Mouse (Mus musculus) CH12.LX (cell line): ENCODE measurements around the gene Ulk1. TPM values are rescaled to one million over a fixed set of nuclear protein-coding genes. Genes with fewer than 3 reads are reported as not detected.
A peak's percentile ranks its signal among the peaks of the same experiment; 100 is the strongest.

Experiments used
- DNase-seq: peaks from one replicate; pipeline ENCODE4 v3.0.0-alpha.2; 2013; ENCODE audit errors: extremely low read depth
- H3K27ac ChIP-seq: 2 replicates; pipeline ENCODE4 v1.5.1; 2012; ENCODE audit warnings: low read depth, mild to moderate bottlenecking, control low read depth, moderate library complexity; ENCODE audit not compliant: insufficient read depth
- H3K27me3 ChIP-seq: replicated peaks from 2 replicates; pipeline ENCODE3; 2012; ENCODE audit warnings: inconsistent platforms
- H3K36me3 ChIP-seq, 2 experiments: replicated peaks in 1 of 2; 2 replicates each; pipeline versions ENCODE3 to v1.6.1; 2012; ENCODE audit warnings: inconsistent platforms in 1 of 2, low read length in 1 of 2, mild to moderate bottlenecking in 1 of 2, mixed read lengths in 1 of 2, moderate library complexity in 1 of 2; ENCODE audit not compliant: control insufficient read depth in 1 of 2, insufficient read depth in 1 of 2
- H3K4me1 ChIP-seq, 2 experiments: 2 replicates each; pipeline ENCODE4 v1.6.1; 2012; ENCODE audit warnings: inconsistent platforms in 1 of 2, moderate library complexity in 1 of 2; ENCODE audit not compliant: insufficient read depth in 2 of 2, control insufficient read depth in 1 of 2
- H3K4me2 ChIP-seq: 2 replicates; pipeline ENCODE4 v1.6.1; 2012; ENCODE audit warnings: low read depth, mild to moderate bottlenecking, control low read depth; ENCODE audit not compliant: poor library complexity, insufficient read depth, severe bottlenecking
- H3K4me3 ChIP-seq, 3 experiments: fragments of 150-350 bp in 1 of 3; sonication (generic) in 1 of 3; replicated peaks in 1 of 3; 2 replicates each; pipeline versions ENCODE3 to v1.5.1; 2011 to 2012; ENCODE audit warnings: low read depth in 2 of 3, low read length in 2 of 3, mild to moderate bottlenecking in 2 of 3, moderate library complexity in 2 of 3, control low read depth in 1 of 3, improper control_type of control experiment in 1 of 3, inconsistent platforms in 1 of 3, mixed read lengths in 1 of 3; ENCODE audit not compliant: poor library complexity in 1 of 3
- H3K79me2 ChIP-seq: replicated peaks from 2 replicates; pipeline ENCODE4 v1.6.1; 2012; ENCODE audit warnings: mild to moderate bottlenecking, moderate library complexity; ENCODE audit not compliant: control insufficient read depth, poor library complexity, insufficient read depth, severe bottlenecking; ENCODE audit errors: extremely low read depth
- H3K9ac ChIP-seq: 2 replicates; pipeline ENCODE4 v1.6.1; 2012; ENCODE audit warnings: low read depth, mild to moderate bottlenecking, control low read depth, moderate library complexity; ENCODE audit not compliant: insufficient read depth
- H3K9me3 ChIP-seq: replicated peaks from 2 replicates; pipeline ENCODE3; 2012; ENCODE audit warnings: low read length, inconsistent platforms, mixed read lengths
- BHLHE40 ChIP-seq: IDR thresholded peaks from 2 replicates; pipeline ENCODE4 v1.6.1; 2011; ENCODE audit warnings: mild to moderate bottlenecking, low read depth, low read length, improper control_type of control experiment
- CHD2 ChIP-seq: IDR thresholded peaks from 2 replicates; pipeline ENCODE4 v1.6.1; 2011; ENCODE audit warnings: low read length, improper control_type of control experiment
- CTCF ChIP-seq, 2 experiments: IDR thresholded peaks in 1 of 2; conservative IDR thresholded peaks in 1 of 2; 2 replicates each; pipeline ENCODE4 v1.5.1; 2011 to 2012; ENCODE audit warnings: low read depth in 2 of 2, low read length in 2 of 2, improper control_type of control experiment in 1 of 2, inconsistent platforms in 1 of 2, mild to moderate bottlenecking in 1 of 2, moderate library complexity in 1 of 2
- E2F4 ChIP-seq: IDR thresholded peaks from 2 replicates; pipeline ENCODE4 v1.6.1; 2011; ENCODE audit warnings: low read depth, low read length, improper control_type of control experiment; ENCODE audit not compliant: insufficient replicate concordance
- ETS1 ChIP-seq: conservative IDR thresholded peaks from 2 replicates; pipeline ENCODE4 v1.6.1; 2012; ENCODE audit warnings: low read depth, mild to moderate bottlenecking, inconsistent platforms, low read length, improper control_type of control experiment, moderate library complexity
- GABPA ChIP-seq: IDR thresholded peaks from 2 replicates; pipeline ENCODE4 v1.6.1; 2012; ENCODE audit warnings: low read depth, low read length, improper control_type of control experiment, inconsistent platforms; ENCODE audit not compliant: insufficient replicate concordance
- JUND ChIP-seq: conservative IDR thresholded peaks from 2 replicates; pipeline ENCODE4 v1.6.1; 2011; ENCODE audit warnings: low read depth, low read length, improper control_type of control experiment
- KAT2A ChIP-seq: IDR thresholded peaks from 2 replicates; pipeline ENCODE4 v1.6.1; 2012; ENCODE audit warnings: low read length, improper control_type of control experiment, inconsistent platforms; ENCODE audit not compliant: insufficient replicate concordance
- MAZ ChIP-seq: IDR thresholded peaks from 2 replicates; pipeline ENCODE4 v1.6.1; 2012; ENCODE audit warnings: low read depth, mild to moderate bottlenecking, inconsistent platforms, low read length, improper control_type of control experiment, moderate library complexity
- MEF2A ChIP-seq: IDR thresholded peaks from 2 replicates; pipeline ENCODE4 v1.6.1; 2014; ENCODE audit warnings: low read depth, mild to moderate bottlenecking, inconsistent platforms, low read length, improper control_type of control experiment, borderline replicate concordance
- MXI1 ChIP-seq: IDR thresholded peaks from 2 replicates; pipeline ENCODE4 v1.6.1; 2011; ENCODE audit warnings: mild to moderate bottlenecking, low read depth, low read length, improper control_type of control experiment
- MYC ChIP-seq: IDR thresholded peaks from 2 replicates; pipeline ENCODE4 v1.6.1; 2011; ENCODE audit warnings: low read depth, mild to moderate bottlenecking, improper control_type of control experiment, low read length
- NELFE ChIP-seq: IDR thresholded peaks from 2 replicates; pipeline ENCODE4 v1.6.1; 2011; ENCODE audit warnings: low read depth, low read length, improper control_type of control experiment
- NRF1 ChIP-seq: IDR thresholded peaks from 2 replicates; pipeline ENCODE4 v1.6.1; 2014; ENCODE audit warnings: low read depth, mild to moderate bottlenecking, inconsistent platforms, low read length, improper control_type of control experiment, moderate library complexity
- PAX5 ChIP-seq: IDR thresholded peaks from 2 replicates; pipeline ENCODE4 v1.6.1; 2012; ENCODE audit warnings: low read length, inconsistent platforms, mixed read lengths
- POLR2A ChIP-seq: IDR thresholded peaks from 2 replicates; pipeline ENCODE4 v1.6.1; 2011; ENCODE audit warnings: low read depth, mild to moderate bottlenecking, improper control_type of control experiment, low read length
- POLR2AphosphoS2 ChIP-seq: IDR thresholded peaks from 2 replicates; pipeline ENCODE4 v1.6.1; 2011; ENCODE audit warnings: low read depth, low read length, improper control_type of control experiment
- RAD21 ChIP-seq: IDR thresholded peaks from 2 replicates; pipeline ENCODE4 v1.6.1; 2011; ENCODE audit warnings: low read depth, mild to moderate bottlenecking, low read length, improper control_type of control experiment, moderate library complexity
- SIN3A ChIP-seq: IDR thresholded peaks from 2 replicates; pipeline ENCODE4 v1.6.1; 2012; ENCODE audit warnings: low read length, improper control_type of control experiment, inconsistent platforms
- SMC3 ChIP-seq: IDR thresholded peaks from 2 replicates; pipeline ENCODE4 v1.6.1; 2011; ENCODE audit warnings: low read depth, low read length, improper control_type of control experiment
- TCF12 ChIP-seq: IDR thresholded peaks from 2 replicates; pipeline ENCODE4 v1.6.1; 2014; ENCODE audit warnings: low read depth, mild to moderate bottlenecking, inconsistent platforms, low read length, improper control_type of control experiment
- UBTF ChIP-seq: IDR thresholded peaks from 2 replicates; pipeline ENCODE4 v1.6.1; 2012; ENCODE audit warnings: low read depth, mild to moderate bottlenecking, inconsistent platforms, low read length, improper control_type of control experiment, moderate library complexity
- USF1 ChIP-seq: IDR thresholded peaks from 2 replicates; pipeline ENCODE4 v1.6.1; 2014; ENCODE audit warnings: low read depth, mild to moderate bottlenecking, inconsistent platforms, low read length, improper control_type of control experiment
- USF2 ChIP-seq: conservative IDR thresholded peaks from 2 replicates; pipeline ENCODE4 v1.6.1; 2011; ENCODE audit warnings: low read depth, low read length, improper control_type of control experiment
- ZC3H11A ChIP-seq: IDR thresholded peaks from 2 replicates; pipeline ENCODE4 v1.6.1; 2012; ENCODE audit warnings: low read depth, mild to moderate bottlenecking, inconsistent platforms, low read length, improper control_type of control experiment
- ZMIZ1 ChIP-seq: IDR thresholded peaks from 2 replicates; pipeline ENCODE4 v1.6.1; 2012; ENCODE audit warnings: low read depth, mild to moderate bottlenecking, inconsistent platforms, low read length, improper control_type of control experiment
- ZNF384 ChIP-seq: IDR thresholded peaks from 2 replicates; pipeline ENCODE4 v1.6.1; 2012; ENCODE audit warnings: low read depth, low read length, improper control_type of control experiment, inconsistent platforms
- dilution Hi-C: fragments of 300-500 bp; cut with MboI; formaldehyde crosslinking; loops from 2 replicates; pipeline ENCODE4 v1.14.3; 2020; ENCODE audit warnings: low sequenced_read_pairs; ENCODE audit not compliant: extremely low pct_unique_long_range_greater_than_20kb, extremely low pct_ligation_motif_present
- in situ Hi-C: fragments of 300-500 bp; cut with MboI; formaldehyde crosslinking; loops from 3 replicates; pipeline ENCODE4 v1.14.3; 2019; ENCODE audit warnings: low sequenced_read_pairs, low pct_ligation_motif_present, low pct_unique_long_range_greater_than_20kb, mixed read lengths
- polyA plus RNA-seq: library from polyadenylated mRNA; unstranded; fragments of >175 nt; gene quantifications from 2 replicates; pipeline ENCODE4 v1.2.1, GENCODE M21; 2012; ENCODE audit warnings: low read depth; ENCODE audit not compliant: insufficient read length
- total RNA-seq, 2 experiments: library from RNA; depleted of rRNA; stranded (reverse); fragments of 300-350 nt in 1 of 2; fragments of >200 nt in 1 of 2; gene quantifications; 2 replicates each; pipeline ENCODE4 v1.2.3; 2012 to 2014

Gene Ulk1
- total and polyA plus RNA-seq, 3 experiments, result 2.7 to 13.6 (median 8.4) TPM

DNA sequence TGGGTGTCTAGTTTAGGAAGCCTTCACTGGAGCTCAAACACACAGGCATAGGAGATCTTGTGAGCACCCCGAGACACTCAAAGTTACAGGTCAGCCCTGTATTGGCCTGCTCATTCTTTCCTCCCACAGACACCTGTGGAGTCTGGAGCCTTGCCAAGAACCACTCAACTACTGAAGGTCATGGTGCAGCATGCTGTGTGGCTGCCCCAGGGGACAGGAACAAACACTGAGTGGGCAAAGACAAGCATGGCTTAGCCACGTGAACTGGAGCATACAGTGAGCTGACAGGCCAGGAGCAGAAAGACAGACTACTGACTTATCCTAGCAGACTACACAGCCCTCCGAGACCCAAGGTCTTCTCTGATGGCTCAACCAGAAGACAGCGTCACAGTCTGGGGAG, 12.2 kb downstream of the Ulk1 start:
- H3K9me3 ChIP-seq, result no peaks in the 10 kb centered on the region
- dilution Hi-C loops, result no loop called here
- H3K4me2 ChIP-seq, result no peak overlapping the region
- TF ChIP-seq ETS1 (no peak), MXI1 (no peak), MEF2A (no peak), CHD2 (no peak), BHLHE40 (peak; percentile 30; the same call in 1 of the 2 replicates), TCF12 (no peak)
- TF ChIP-seq, all 38 proteins: peak for 1
- DNase-seq, result no peak
- no peak overlapping the region for H3K4me3 ChIP-seq
- in situ Hi-C loops, result no loop called here
- H3K36me3 ChIP-seq, result peaks cover 76 to 98% of the 10 kb centered on the region in 2 experiments
- peaks cover 5 to 18% of the 10 kb centered on the region in 2 experiments; a peak in 3 of 4 replicates for H3K4me1 ChIP-seq
- H3K27ac ChIP-seq, result no peak overlapping the region
- no peaks in the 10 kb centered on the region for H3K79me2 ChIP-seq
- no peak overlapping the region for H3K9ac ChIP-seq
- no peaks in the 10 kb centered on the region for H3K27me3 ChIP-seq

DNA sequence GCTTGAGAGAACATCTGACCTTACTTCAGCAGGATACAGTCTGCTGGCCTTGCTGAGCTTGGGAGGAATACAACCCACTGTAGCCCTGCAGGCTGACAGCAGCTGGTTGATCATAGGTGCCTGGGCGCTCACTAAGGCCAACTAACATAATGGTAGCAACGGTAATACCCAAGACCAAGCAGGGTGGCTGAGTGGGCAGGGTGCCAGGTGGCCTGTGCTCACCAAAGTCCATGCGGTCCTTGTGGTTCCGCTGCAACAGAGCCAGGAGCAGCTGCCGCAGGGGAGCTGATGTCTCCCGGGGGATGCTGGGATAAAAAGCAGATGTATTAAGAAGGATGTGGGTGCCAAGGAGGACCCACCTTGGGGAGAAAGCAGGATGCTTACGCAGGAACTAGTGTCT, 15.5 kb downstream of the Ulk1 start:
- H3K4me3 ChIP-seq, result no peak overlapping the region
- no peaks in the 10 kb centered on the region for H3K9me3 ChIP-seq
- peaks cover 86 to 98% of the 10 kb centered on the region in 2 experiments for H3K36me3 ChIP-seq
- DNase-seq, result no peak
- TF ChIP-seq NELFE, result no peak
- no peak for TF ChIP-seq BHLHE40
- no peak for TF ChIP-seq SIN3A
- no peak for TF ChIP-seq ZNF384
- no peak for TF ChIP-seq MAZ
- no peak for TF ChIP-seq GABPA
- TF ChIP-seq, all 38 proteins: peak for 0
- H3K9ac ChIP-seq, result no peak overlapping the region
- H3K79me2 ChIP-seq, result no peaks in the 10 kb centered on the region
- H3K27me3 ChIP-seq, result no peaks in the 10 kb centered on the region
- in situ Hi-C loops (no loop called here), dilution Hi-C loops (no loop called here)
- peaks cover 5% of the 10 kb centered on the region in 2 experiments; a peak in 2 of 4 replicates for H3K4me1 ChIP-seq
- no peak overlapping the region for H3K4me2 ChIP-seq
- H3K27ac ChIP-seq, result no peak overlapping the region

DNA sequence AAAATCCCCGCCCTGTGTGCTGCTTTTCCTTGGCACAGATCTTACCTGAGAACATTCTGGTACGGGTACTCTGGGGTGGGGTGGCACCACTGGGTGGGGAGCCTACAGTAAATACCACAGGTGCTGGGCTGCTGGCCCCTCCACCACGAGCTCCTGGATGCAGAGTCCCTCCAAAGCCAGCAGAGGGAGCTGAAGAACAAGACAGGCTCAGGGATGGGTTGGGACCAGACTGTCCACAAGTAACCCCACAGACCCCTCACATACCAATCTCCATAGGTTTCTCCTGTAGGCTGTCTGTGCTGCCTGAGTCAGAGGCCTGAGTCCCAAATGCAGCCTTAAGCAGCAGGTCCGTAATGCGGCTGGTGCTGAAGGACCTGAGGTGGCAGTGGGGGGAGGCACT, 21.2 kb downstream of the Ulk1 start:
- in situ Hi-C loops, result no loop called here
- peak; percentile 77 for TF ChIP-seq RAD21
- TF ChIP-seq PAX5, result no peak
- TF ChIP-seq MAZ, result no peak
- no peak for TF ChIP-seq POLR2AphosphoS2
- no peak for TF ChIP-seq JUND
- no peak for TF ChIP-seq KAT2A
- peak; percentile 40 to 82; a peak in 3 of 4 replicates for TF ChIP-seq CTCF (conservative IDR thresholded peaks at IDR 0.05 in 1 of 2, IDR thresholded peaks at IDR 0.05 in 1 of 2; ENCODE audit: low read depth in 2 of 2, low read length in 2 of 2)
- TF ChIP-seq MEF2A, result no peak
- peak; percentile 76 for TF ChIP-seq SMC3
- TF ChIP-seq E2F4, result no peak
- TF ChIP-seq USF1, result no peak
- no peak for TF ChIP-seq UBTF
- TF ChIP-seq POLR2A, result no peak
- TF ChIP-seq ZMIZ1, result no peak
- TF ChIP-seq MYC, result no peak
- no peak for TF ChIP-seq USF2
- no peak for TF ChIP-seq TCF12
- TF ChIP-seq ZC3H11A, result 0 out of 2 replicates have a peak, but pooled peaks have one; percentile 9
- 0 out of 2 replicates have a peak, but pooled peaks have one; percentile 20 for TF ChIP-seq NRF1
- H3K79me2 ChIP-seq, result no peaks in the 10 kb centered on the region
- peaks cover 72 to 89% of the 10 kb centered on the region in 2 experiments for H3K36me3 ChIP-seq
- no peak overlapping the region for H3K27ac ChIP-seq
- no peaks in the 10 kb centered on the region for H3K9me3 ChIP-seq
- no peaks in the 10 kb centered on the region for H3K27me3 ChIP-seq
- no peak overlapping the region for H3K4me3 ChIP-seq
- no peak overlapping the region for H3K9ac ChIP-seq
- dilution Hi-C loops, result no loop called here
- no peak overlapping the region for H3K4me2 ChIP-seq
- peak; percentile 54 for DNase-seq
- no peaks in the 10 kb centered on the region for H3K4me1 ChIP-seq
